Mouse (Mus musculus) fibroblast of lung, adult 2 months (primary cell): Measurements from ENCODE around the gene Fads1.
"Not testable (repeated sequence)": the region's sequence is repeated elsewhere in the genome, so short reads cannot be mapped to it uniquely, and the experiment has no call there.

Source experiments
- DNase-seq: peaks from one replicate; pipeline ENCODE4 v3.0.0-alpha.2; 2011; ENCODE audit warnings: low read depth

Fads1 gene

GRCm38 (mm10) chr19:10182670-10183298 is at the start of gene Fads1:
Gene Fads1 (plus strand): TSS chr19:10182888.
- peak; percentile 84 for DNase-seq

- DNase-seq: peak; percentile 36
Measured at GRCm38 (mm10) chr19:10134692-10135091, 48.0 kb upstream of the Fads1 start.

GRCm38 (mm10) chr19:10137423-10137822 is 45.3 kb upstream of the Fads1 start:
- no peak for DNase-seq

- no peak for DNase-seq
Measured at GRCm38 (mm10) chr19:10139736-10140135, 43.0 kb upstream of the Fads1 start.

- DNase-seq: no peak
Measured at GRCm38 (mm10) chr19:10143667-10144066, 39.0 kb upstream of the Fads1 start.

GRCm38 (mm10) chr19:10144464-10144863 is 38.2 kb upstream of the Fads1 start:
- no peak for DNase-seq

GRCm38 (mm10) chr19:10148555-10148954 is 34.1 kb upstream of the Fads1 start:
- DNase-seq: peak; percentile 58

GRCm38 (mm10) chr19:10149189-10149588 is 33.5 kb upstream of the Fads1 start:
- DNase-seq: no peak

- DNase-seq: no peak
Measured at GRCm38 (mm10) chr19:10157725-10158124, 25.0 kb upstream of the Fads1 start.

GRCm38 (mm10) chr19:10163896-10164295 is 18.8 kb upstream of the Fads1 start:
- DNase-seq: no peak

GRCm38 (mm10) chr19:10165928-10166327 is 16.8 kb upstream of the Fads1 start:
- DNase-seq: not testable (repeated sequence)

- DNase-seq: no peak
Measured at GRCm38 (mm10) chr19:10167112-10167511, 15.6 kb upstream of the Fads1 start.

- no peak for DNase-seq
Measured at GRCm38 (mm10) chr19:10167951-10168350, 14.7 kb upstream of the Fads1 start.

- DNase-seq: no peak
Measured at GRCm38 (mm10) chr19:10168441-10168840, 14.2 kb upstream of the Fads1 start.

GRCm38 (mm10) chr19:10169179-10169578 is 13.5 kb upstream of the Fads1 start:
- DNase-seq: no peak

- not testable (repeated sequence) for DNase-seq
Measured at GRCm38 (mm10) chr19:10169692-10170330, 12.9 kb upstream of the Fads1 start.

- DNase-seq: no peak
Measured at GRCm38 (mm10) chr19:10170466-10170865, 12.2 kb upstream of the Fads1 start.

GRCm38 (mm10) chr19:10171359-10171758 is 11.3 kb upstream of the Fads1 start:
- no peak for DNase-seq

GRCm38 (mm10) chr19:10171846-10172245 is 10.8 kb upstream of the Fads1 start:
- no peak for DNase-seq

- no peak for DNase-seq
Measured at GRCm38 (mm10) chr19:10173116-10173718, 9.5 kb upstream of the Fads1 start.

GRCm38 (mm10) chr19:10173844-10174539 is 8.7 kb upstream of the Fads1 start:
- DNase-seq: no peak

- DNase-seq: no peak
Measured at GRCm38 (mm10) chr19:10174956-10175355, 7.7 kb upstream of the Fads1 start.

GRCm38 (mm10) chr19:10176477-10176876 is 6.2 kb upstream of the Fads1 start:
- no peak for DNase-seq
